Mouse (Mus musculus): Measurements from ENCODE around the gene Ces1h.

- no peak for TF ChIP-seq CTCF (conservative IDR thresholded peaks at IDR 0.05; ENCODE audit: insufficient read depth, insufficient read length, low read depth, low read length)
- no peak for TF ChIP-seq POLR2A (IDR thresholded peaks at IDR 0.05; ENCODE audit: low read depth, low read length)
Measured at GRCm38 (mm10) chr8:93369481-93369880, 10.0 kb downstream of the Ces1h start.

Data from kidney, adult 2 months (tissue).